Mouse (Mus musculus): ENCODE data around the gene Adgrd1. TPM values are rescaled to one million over a fixed set of nuclear protein-coding genes. Genes with fewer than 3 reads are reported as not detected.
A peak's percentile ranks its signal among the peaks of the same experiment; 100 is the strongest.

The Adgrd1 gene
- polyA plus RNA-seq, 1 experiment from 2014 or later = not detected

DNA sequence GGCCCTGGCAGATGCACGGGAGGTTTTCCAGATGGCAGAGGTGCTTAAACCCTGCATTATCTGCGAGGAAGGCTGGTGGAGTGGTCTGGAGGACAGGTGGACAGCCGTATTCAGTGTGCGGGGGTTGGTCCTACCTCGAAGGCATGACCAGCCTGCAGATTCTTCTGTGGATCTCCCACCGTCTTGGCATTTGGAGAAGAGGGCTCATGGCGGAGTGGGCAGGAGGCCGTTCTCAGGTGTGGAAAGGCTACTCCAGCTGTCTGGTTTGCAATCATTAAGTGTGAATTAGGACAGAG lies 32.8 kb upstream of the Adgrd1 start:
- Histone ChIP-seq H3K9me3 (ENCODE audit: control insufficient read depth, low read length) (no peaks in the 10 kb centered on the region; the same call in 1 of the 2 replicates), H3K4me2 (ENCODE audit: low read depth, low read length, severe bottlenecking) (peak overlapping the region; percentile 46; the same call in 1 of the 2 replicates), H3K4me1 (replicated peaks; ENCODE audit: control insufficient read depth, insufficient read depth, low read length) (peaks cover 6% of the 10 kb centered on the region), H3K9ac (ENCODE audit: low read length) (no peak overlapping the region; the same call in 1 of the 2 replicates), H3K27me3 (ENCODE audit: control insufficient read depth, insufficient read depth, low read length) (no peaks in the 10 kb centered on the region; the same call in 1 of the 2 replicates), H3K4me3 (ENCODE audit: low read depth, low read length) (no peak overlapping the region), H3K27ac (ENCODE audit: low read depth, low read length) (no peak overlapping the region), H3K36me3 (ENCODE audit: control insufficient read depth, insufficient read depth, low read length) (no peaks in the 10 kb centered on the region)
- 56% methylated on average over 8 of the region's 8 CpGs for WGBS
- ATAC-seq (replicated peaks; ENCODE audit: low FRiP score) (no peak), DNase-seq (ENCODE audit: low spot score) (no peak)

DNA sequence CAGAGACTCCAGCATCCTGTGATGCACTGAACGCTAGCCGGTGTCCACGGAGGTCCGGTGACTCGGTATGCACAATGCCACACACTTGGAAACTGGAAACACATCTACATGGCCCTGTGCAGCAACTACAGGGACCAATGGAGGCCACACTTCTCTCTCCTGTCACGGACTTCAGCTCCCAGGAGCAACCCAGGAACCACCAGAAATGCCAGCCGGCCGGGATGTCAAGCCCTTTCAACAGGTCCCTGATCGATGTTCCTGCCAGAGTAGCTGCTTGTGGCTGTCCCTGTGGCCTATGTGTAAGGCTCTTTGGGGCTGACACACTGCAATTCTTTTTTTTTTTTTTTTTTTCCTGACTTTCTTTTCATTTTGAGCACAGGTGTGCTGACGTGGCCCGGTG lies 32.4 kb upstream of the Adgrd1 start:
- no peaks in the 10 kb centered on the region; the same call in 1 of the 2 replicates for H3K27me3 ChIP-seq (ENCODE audit: control insufficient read depth, insufficient read depth, low read length)
- no peak overlapping the region for H3K27ac ChIP-seq (ENCODE audit: low read depth, low read length)
- no peaks in the 10 kb centered on the region; the same call in 1 of the 2 replicates for H3K9me3 ChIP-seq (ENCODE audit: control insufficient read depth, low read length)
- H3K9ac ChIP-seq (ENCODE audit: low read length) = no peak overlapping the region
- no peak overlapping the region for H3K4me3 ChIP-seq (ENCODE audit: low read depth, low read length)
- no peak for ATAC-seq (replicated peaks; ENCODE audit: low FRiP score)
- 80% methylated on average over 11 of the region's 11 CpGs for WGBS
- H3K4me1 ChIP-seq (replicated peaks; ENCODE audit: control insufficient read depth, insufficient read depth, low read length) = peaks cover 6% of the 10 kb centered on the region
- no peak for DNase-seq (ENCODE audit: low spot score)
- no peak overlapping the region for H3K4me2 ChIP-seq (ENCODE audit: low read depth, low read length, severe bottlenecking)
- H3K36me3 ChIP-seq (ENCODE audit: control insufficient read depth, insufficient read depth, low read length) = no peaks in the 10 kb centered on the region

DNA sequence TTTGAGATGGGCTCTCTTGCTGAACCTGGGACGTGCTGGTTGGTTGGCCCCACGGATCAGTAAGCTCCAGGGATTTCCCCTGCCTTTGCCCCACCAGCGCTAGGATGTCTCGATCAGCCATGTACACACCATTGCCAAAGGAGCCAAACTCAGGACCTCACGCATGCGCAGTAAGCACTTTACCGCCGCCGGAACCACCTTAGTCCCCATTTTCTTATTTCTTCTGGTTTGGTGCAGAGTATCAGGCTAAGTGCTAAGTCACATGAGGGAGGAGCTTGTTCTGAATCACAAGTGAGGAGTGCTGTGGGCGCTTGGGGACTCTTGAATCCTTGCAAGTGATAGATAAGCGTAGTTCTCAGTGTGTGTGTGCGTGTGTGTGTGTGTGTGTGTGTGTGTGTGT lies 31.2 kb upstream of the Adgrd1 start:
- no peak for ATAC-seq (replicated peaks; ENCODE audit: low FRiP score)
- Histone ChIP-seq H3K4me3 (ENCODE audit: low read depth, low read length) (no peak overlapping the region), H3K27ac (ENCODE audit: low read depth, low read length) (no peak overlapping the region), H3K9ac (ENCODE audit: low read length) (no peak overlapping the region), H3K4me1 (replicated peaks; ENCODE audit: control insufficient read depth, insufficient read depth, low read length) (peaks cover 6% of the 10 kb centered on the region), H3K9me3 (ENCODE audit: control insufficient read depth, low read length) (no peaks in the 10 kb centered on the region), H3K27me3 (ENCODE audit: control insufficient read depth, insufficient read depth, low read length) (no peaks in the 10 kb centered on the region; the same call in 1 of the 2 replicates), H3K4me2 (ENCODE audit: low read depth, low read length, severe bottlenecking) (no peak overlapping the region), H3K36me3 (ENCODE audit: control insufficient read depth, insufficient read depth, low read length) (no peaks in the 10 kb centered on the region)
- DNase-seq (ENCODE audit: low spot score) = no peak
- WGBS = 78% methylated on average over 12 of the region's 12 CpGs

DNA sequence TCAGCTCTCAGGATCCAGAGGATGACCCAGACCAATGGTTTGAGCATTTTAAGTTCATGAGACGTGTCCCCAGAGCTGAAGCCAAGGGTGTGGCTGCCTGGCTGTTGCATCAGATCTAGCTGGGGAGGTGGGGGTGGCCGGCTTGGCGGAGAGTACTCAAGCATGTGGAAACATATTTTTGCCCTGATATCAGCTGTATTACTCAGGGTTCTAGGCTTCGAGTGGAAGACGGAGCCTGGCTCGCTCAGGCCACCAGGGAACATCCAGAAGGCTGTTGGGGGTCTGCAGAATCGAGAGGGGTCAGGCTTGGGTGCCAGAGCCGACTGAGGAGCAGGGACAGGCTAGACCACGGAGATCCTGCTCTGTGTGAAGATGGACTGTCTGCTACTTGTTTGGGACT lies 30.6 kb upstream of the Adgrd1 start:
- no peaks in the 10 kb centered on the region for H3K9me3 ChIP-seq (ENCODE audit: control insufficient read depth, low read length)
- no peak for ATAC-seq (replicated peaks; ENCODE audit: low FRiP score)
- no peak overlapping the region for H3K4me3 ChIP-seq (ENCODE audit: low read depth, low read length)
- no peak overlapping the region for H3K27ac ChIP-seq (ENCODE audit: low read depth, low read length)
- H3K9ac ChIP-seq (ENCODE audit: low read length) = no peak overlapping the region
- no peak for DNase-seq (ENCODE audit: low spot score)
- 88% methylated on average over 9 of the region's 9 CpGs for WGBS
- peaks cover 6% of the 10 kb centered on the region for H3K4me1 ChIP-seq (replicated peaks; ENCODE audit: control insufficient read depth, insufficient read depth, low read length)
- no peaks in the 10 kb centered on the region; the same call in 1 of the 2 replicates for H3K27me3 ChIP-seq (ENCODE audit: control insufficient read depth, insufficient read depth, low read length)
- H3K4me2 ChIP-seq (ENCODE audit: low read depth, low read length, severe bottlenecking) = no peak overlapping the region
- H3K36me3 ChIP-seq (ENCODE audit: control insufficient read depth, insufficient read depth, low read length) = no peaks in the 10 kb centered on the region

DNA sequence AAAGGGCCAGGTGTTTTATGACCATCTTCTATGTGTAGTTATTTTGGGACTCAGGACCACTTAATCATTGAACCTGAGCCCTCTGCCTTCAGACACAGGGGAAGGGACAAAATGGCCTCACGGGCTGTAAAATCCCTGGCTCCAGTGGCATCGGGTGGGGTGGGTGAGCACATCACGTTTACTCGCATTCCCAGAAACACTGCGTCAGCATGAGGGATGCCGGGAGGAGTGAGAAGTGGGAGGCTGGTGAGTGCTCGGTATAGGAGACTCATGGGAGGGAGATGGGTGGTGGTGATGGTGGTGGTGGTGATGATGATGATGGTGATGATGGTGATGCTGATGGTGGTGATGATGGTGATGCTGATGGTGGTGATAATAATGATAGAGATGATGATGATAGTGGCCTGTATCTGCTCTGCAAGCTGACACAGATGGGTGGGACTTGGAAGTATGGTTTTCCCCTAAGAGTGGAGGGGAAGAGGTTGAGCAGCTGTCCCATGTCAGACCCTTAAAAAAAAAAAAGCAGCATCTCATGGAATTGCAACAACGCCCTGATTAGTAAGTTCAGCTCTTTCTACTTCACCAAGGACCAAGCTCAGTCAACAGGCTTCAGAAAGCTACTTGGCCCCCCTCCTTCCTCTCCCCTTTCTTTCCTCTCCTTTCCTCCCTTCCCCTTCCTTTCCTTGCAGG lies 29.9 kb upstream of the Adgrd1 start:
- Histone ChIP-seq H3K27me3 (ENCODE audit: control insufficient read depth, insufficient read depth, low read length) (no peaks in the 10 kb centered on the region; the same call in 1 of the 2 replicates), H3K36me3 (ENCODE audit: control insufficient read depth, insufficient read depth, low read length) (no peaks in the 10 kb centered on the region), H3K9ac (ENCODE audit: low read length) (no peak overlapping the region), H3K9me3 (ENCODE audit: control insufficient read depth, low read length) (no peaks in the 10 kb centered on the region), H3K4me3 (ENCODE audit: low read depth, low read length) (no peak overlapping the region), H3K4me1 (replicated peaks; ENCODE audit: control insufficient read depth, insufficient read depth, low read length) (peaks cover 6% of the 10 kb centered on the region), H3K27ac (ENCODE audit: low read depth, low read length) (no peak overlapping the region), H3K4me2 (ENCODE audit: low read depth, low read length, severe bottlenecking) (no peak overlapping the region)
- 90% methylated on average over 8 of the region's 8 CpGs for WGBS
- DNase-seq (ENCODE audit: low spot score) (no peak), ATAC-seq (replicated peaks; ENCODE audit: low FRiP score) (no peak)

DNA sequence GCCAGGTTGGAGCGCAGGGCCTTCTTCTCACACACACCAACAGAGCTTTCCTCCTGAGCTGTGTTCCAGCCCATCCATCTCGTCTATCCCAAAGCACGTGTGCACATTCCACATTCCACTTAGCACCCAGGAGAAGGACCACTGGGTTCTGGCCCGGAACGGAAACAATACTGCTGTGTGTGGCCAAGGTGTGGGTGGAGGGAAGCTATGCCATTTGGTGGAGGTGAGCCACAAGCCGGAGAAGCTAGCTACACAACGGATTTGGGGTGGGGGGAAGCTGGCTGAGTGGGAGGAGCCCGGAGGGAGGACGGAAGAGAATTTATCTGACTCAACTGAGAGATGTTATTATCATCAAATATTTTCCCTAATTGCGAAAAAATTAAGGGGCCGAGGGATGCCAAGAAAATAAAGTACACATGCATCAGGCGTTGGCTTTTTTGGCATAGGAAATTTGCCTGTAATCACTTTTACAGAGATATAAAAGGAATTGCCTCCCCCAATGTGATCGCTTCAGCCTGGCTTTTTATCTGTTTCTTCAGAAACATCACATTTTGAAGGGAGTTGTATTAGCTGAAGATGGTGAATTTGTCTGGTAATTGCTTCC lies 29.2 kb upstream of the Adgrd1 start:
- WGBS = 90% methylated on average over 13 of the region's 13 CpGs
- H3K9me3 ChIP-seq (ENCODE audit: control insufficient read depth, low read length) = no peaks in the 10 kb centered on the region
- peaks cover 6% of the 10 kb centered on the region for H3K4me1 ChIP-seq (replicated peaks; ENCODE audit: control insufficient read depth, insufficient read depth, low read length)
- H3K9ac ChIP-seq (ENCODE audit: low read length) = no peak overlapping the region
- ATAC-seq (replicated peaks; ENCODE audit: low FRiP score) (no peak), DNase-seq (ENCODE audit: low spot score) (no peak)
- no peak overlapping the region for H3K4me3 ChIP-seq (ENCODE audit: low read depth, low read length)
- no peak overlapping the region for H3K27ac ChIP-seq (ENCODE audit: low read depth, low read length)
- H3K36me3 ChIP-seq (ENCODE audit: control insufficient read depth, insufficient read depth, low read length) = no peaks in the 10 kb centered on the region
- no peaks in the 10 kb centered on the region; the same call in 1 of the 2 replicates for H3K27me3 ChIP-seq (ENCODE audit: control insufficient read depth, insufficient read depth, low read length)
- H3K4me2 ChIP-seq (ENCODE audit: low read depth, low read length, severe bottlenecking) = no peak overlapping the region

DNA sequence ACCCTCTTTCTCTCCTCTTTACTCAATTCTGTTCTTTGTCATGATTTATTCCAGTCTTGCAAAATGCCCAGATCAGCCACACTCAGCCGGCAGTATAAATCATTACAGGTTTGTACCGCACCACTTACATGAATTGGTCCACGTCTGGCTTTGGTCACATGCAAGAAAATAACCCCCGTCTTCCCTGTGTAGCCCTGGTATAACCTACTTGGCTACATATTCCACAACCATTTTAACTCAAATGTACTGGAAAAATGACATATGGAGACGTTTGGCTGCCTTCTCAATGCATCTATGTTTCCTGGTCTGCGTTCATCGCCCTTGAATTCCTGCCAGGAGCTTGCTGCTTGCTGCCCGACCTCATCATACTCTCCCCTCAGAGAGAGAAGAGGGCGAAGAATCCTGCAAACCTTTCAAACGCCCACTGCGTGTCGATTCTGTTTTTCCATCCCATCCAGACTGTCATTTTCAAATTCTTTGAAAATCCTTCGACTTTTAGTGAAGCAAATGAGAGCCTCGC lies 24.7 kb upstream of the Adgrd1 start:
- no peak overlapping the region for H3K4me3 ChIP-seq (ENCODE audit: low read depth, low read length)
- ATAC-seq (replicated peaks; ENCODE audit: low FRiP score) (no peak), DNase-seq (ENCODE audit: low spot score) (no peak)
- no peaks in the 10 kb centered on the region for H3K27me3 ChIP-seq (ENCODE audit: control insufficient read depth, insufficient read depth, low read length)
- H3K27ac ChIP-seq (ENCODE audit: low read depth, low read length) = no peak overlapping the region
- H3K9ac ChIP-seq (ENCODE audit: low read length) = no peak overlapping the region
- no peaks in the 10 kb centered on the region for H3K4me1 ChIP-seq (replicated peaks; ENCODE audit: control insufficient read depth, insufficient read depth, low read length)
- no peaks in the 10 kb centered on the region for H3K9me3 ChIP-seq (ENCODE audit: control insufficient read depth, low read length)
- H3K4me2 ChIP-seq (ENCODE audit: low read depth, low read length, severe bottlenecking) = no peak overlapping the region
- no peaks in the 10 kb centered on the region for H3K36me3 ChIP-seq (ENCODE audit: control insufficient read depth, insufficient read depth, low read length)
- WGBS = 85% methylated on average over 14 of the region's 14 CpGs

DNA sequence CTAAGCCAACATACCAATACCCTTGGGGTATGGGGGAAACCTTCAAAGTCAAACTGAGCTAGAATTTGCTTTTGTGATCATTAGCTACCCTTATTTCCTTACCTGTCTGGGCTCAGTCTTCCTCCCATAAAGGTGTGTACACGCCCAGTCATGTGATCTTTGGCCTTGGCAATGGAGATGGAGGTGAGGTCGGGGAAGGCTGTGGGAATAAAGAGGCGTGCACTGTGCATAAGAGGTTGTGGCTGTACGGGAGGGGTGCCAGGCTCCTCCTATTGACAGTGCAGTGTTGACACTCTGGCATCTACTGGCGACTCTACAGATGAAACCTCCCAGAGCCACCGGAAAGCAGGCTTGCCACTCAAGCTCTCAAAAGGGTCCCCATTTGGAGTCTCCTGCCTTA lies 23.1 kb upstream of the Adgrd1 start:
- no peaks in the 10 kb centered on the region for H3K27me3 ChIP-seq (ENCODE audit: control insufficient read depth, insufficient read depth, low read length)
- DNase-seq (ENCODE audit: low spot score) (no peak), ATAC-seq (replicated peaks; ENCODE audit: low FRiP score) (no peak)
- 84% methylated on average over 6 of the region's 6 CpGs for WGBS
- H3K27ac ChIP-seq (ENCODE audit: low read depth, low read length) = no peak overlapping the region
- H3K4me2 ChIP-seq (ENCODE audit: low read depth, low read length, severe bottlenecking) = no peak overlapping the region
- H3K9me3 ChIP-seq (ENCODE audit: control insufficient read depth, low read length) = no peaks in the 10 kb centered on the region
- H3K9ac ChIP-seq (ENCODE audit: low read length) = no peak overlapping the region
- no peak overlapping the region for H3K4me3 ChIP-seq (ENCODE audit: low read depth, low read length)
- no peaks in the 10 kb centered on the region for H3K36me3 ChIP-seq (ENCODE audit: control insufficient read depth, insufficient read depth, low read length)
- no peaks in the 10 kb centered on the region for H3K4me1 ChIP-seq (replicated peaks; ENCODE audit: control insufficient read depth, insufficient read depth, low read length)

DNA sequence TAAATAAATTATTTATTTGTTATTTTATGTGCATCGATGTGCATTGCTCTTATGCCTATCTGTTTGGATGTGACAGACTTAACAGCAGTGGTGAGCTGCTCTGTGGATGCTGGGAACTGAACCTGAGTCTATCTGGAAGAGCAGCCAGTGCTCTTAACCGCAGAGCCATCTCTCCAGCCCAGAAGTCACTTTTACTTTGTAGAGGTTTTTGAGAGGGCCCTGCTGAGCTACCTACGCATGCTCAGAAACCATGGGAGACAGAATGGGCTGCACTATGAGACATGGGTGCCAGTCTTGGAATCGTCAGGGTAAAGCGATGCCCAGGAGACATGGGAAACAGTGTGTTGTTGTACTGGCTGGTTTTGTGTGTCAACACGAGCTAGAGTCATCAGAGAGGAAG lies 20.5 kb upstream of the Adgrd1 start:
- no peak for ATAC-seq (replicated peaks; ENCODE audit: low FRiP score)
- no peaks in the 10 kb centered on the region for H3K27me3 ChIP-seq (ENCODE audit: control insufficient read depth, insufficient read depth, low read length)
- H3K4me1 ChIP-seq (replicated peaks; ENCODE audit: control insufficient read depth, insufficient read depth, low read length) = no peaks in the 10 kb centered on the region
- H3K4me3 ChIP-seq (ENCODE audit: low read depth, low read length) = no peak overlapping the region
- no peak for DNase-seq (ENCODE audit: low spot score)
- no peak overlapping the region for H3K4me2 ChIP-seq (ENCODE audit: low read depth, low read length, severe bottlenecking)
- WGBS = 84% methylated on average over 6 of the region's 6 CpGs
- no peak overlapping the region for H3K9ac ChIP-seq (ENCODE audit: low read length)
- no peaks in the 10 kb centered on the region for H3K36me3 ChIP-seq (ENCODE audit: control insufficient read depth, insufficient read depth, low read length)
- H3K27ac ChIP-seq (ENCODE audit: low read depth, low read length) = no peak overlapping the region
- no peaks in the 10 kb centered on the region for H3K9me3 ChIP-seq (ENCODE audit: control insufficient read depth, low read length)
